Mouse (Mus musculus) hematopoietic multipotent progenitor cell, adult 10-12 weeks (in vitro differentiated cells): ENCODE results near the gene Amy2a2. TPM values are rescaled to one million over a fixed set of nuclear protein-coding genes. Genes with fewer than 3 reads are reported as not detected.

ENCODE experiments used
- polyA plus RNA-seq: library from polyadenylated mRNA; stranded (reverse); fragments of >175 nt; gene quantifications from 2 replicates; pipeline ENCODE4 v1.2.3, GENCODE M21; 2012; ENCODE audit warnings: low replicate concordance

Amy2a2 gene
- not detected in 2 replicates for polyA plus RNA-seq

DNA sequence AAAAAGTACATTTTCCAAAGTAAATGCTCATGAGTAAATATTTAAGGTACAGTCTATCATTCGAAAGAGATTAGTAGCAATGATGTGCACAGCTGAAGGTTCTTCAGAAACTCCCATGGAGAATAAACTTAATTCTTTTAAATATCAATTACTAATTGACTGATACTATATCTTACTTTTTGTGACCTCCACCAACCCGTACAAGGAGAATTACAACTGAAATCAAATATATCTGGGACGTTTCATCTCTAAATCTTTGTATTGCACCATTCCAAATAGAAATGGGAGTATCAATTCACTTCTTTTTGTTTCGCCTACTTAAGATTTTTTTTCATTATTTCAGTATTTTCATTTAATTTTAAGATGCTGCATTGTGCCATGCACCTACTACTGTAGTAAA is at the start of gene Amy2a2:
Amy2a2 (minus strand) TSS at position 101 of the 400 bp plus-strand sequence.

DNA sequence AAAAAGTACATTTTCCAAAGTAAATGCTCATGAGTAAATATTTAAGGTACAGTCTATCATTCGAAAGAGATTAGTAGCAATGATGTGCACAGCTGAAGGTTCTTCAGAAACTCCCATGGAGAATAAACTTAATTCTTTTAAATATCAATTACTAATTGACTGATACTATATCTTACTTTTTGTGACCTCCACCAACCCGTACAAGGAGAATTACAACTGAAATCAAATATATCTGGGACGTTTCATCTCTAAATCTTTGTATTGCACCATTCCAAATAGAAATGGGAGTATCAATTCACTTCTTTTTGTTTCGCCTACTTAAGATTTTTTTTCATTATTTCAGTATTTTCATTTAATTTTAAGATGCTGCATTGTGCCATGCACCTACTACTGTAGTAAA is 32.5 kb downstream of the Amy2a2 start, which contains the start of gene Amy2a3:
Amy2a3 (minus strand) TSS at position 101 of the 400 bp plus-strand sequence.

Other genes starting within 250 kb of the Amy2a2 start
- 0.04 and 0.12 TPM in 2 replicates for gene Amy2a5, start 97.8 kb downstream of the Amy2a2 start, polyA plus RNA-seq
- not detected in 2 replicates for gene Amy2a4, start 65.2 kb downstream of the Amy2a2 start, polyA plus RNA-seq
- gene Amy2a3, start 32.6 kb downstream of the Amy2a2 start, polyA plus RNA-seq: not detected in 2 replicates
- gene Amy2a1, start 175.8 kb upstream of the Amy2a2 start, polyA plus RNA-seq: not detected in 2 replicates